Mouse (Mus musculus): ENCODE measurements around the gene Scn5a.

GRCm38 (mm10) chr9:119571411-119571888 lies 7.4 kb downstream of the Scn5a start:
- TF ChIP-seq POLR2A (IDR thresholded peaks at IDR 0.05; ENCODE audit: borderline replicate concordance, insufficient read depth, low read length) = no peak
- TF ChIP-seq CTCF (IDR thresholded peaks at IDR 0.05; ENCODE audit: borderline replicate concordance, insufficient read depth, low read depth, low read length) = no peak
